Mouse (Mus musculus) adrenal gland, adult 18-20 months (tissue): ENCODE data around the gene Maged2. TPM values are rescaled to one million over a fixed set of nuclear protein-coding genes. Genes with fewer than 3 reads are reported as not detected.
"Not testable (repeated sequence)": the region's sequence is repeated elsewhere in the genome, so short reads cannot be mapped to it uniquely, and the experiment has no call there.

Experiments
- DNase-seq, 2 experiments: peaks; one replicate each; pipeline ENCODE4 v3.0.0; 2021 to 2022; ENCODE audit warnings: low spot score in 2 of 2
- long read RNA-seq, 2 experiments: library from polyadenylated mRNA; stranded (forward); transcript quantifications; one replicate each; pipeline ENCODE4 v2.0.0; 2021
- total RNA-seq, 2 experiments: library from RNA; stranded (reverse); gene quantifications; 1 replicate in 1 of 2; 2 replicates in 1 of 2; pipeline ENCODE4 v1.2.3; 2021

Gene Maged2
- total RNA-seq, result 10 to 100 TPM; 65.3 to 90.0 TPM
- long read RNA-seq, experiment 1, transcript Maged2-203 (13 exons, 2,183 nt), result minor isoform, 22 of 92 reads
- long read RNA-seq, experiment 1, transcript Maged2-204 (13 exons, 2,107 nt), result major isoform, 35 of 92 reads
- long read RNA-seq, experiment 1, partial matches to known transcripts, result 21 of 92 reads
- long read RNA-seq, experiment 1, other reads (novel, unspliced or antisense), result 13 of 92 reads
- long read RNA-seq, experiment 2, transcript Maged2-204 (13 exons, 2,107 nt), result major isoform, 94 of 433 reads
- long read RNA-seq, experiment 2, transcript Maged2-203 (13 exons, 2,183 nt), result minor isoform, 71 of 433 reads
- long read RNA-seq, experiment 2, transcript Maged2-209 (11 exons, 2,572 nt), result minor isoform, 5 of 433 reads
- long read RNA-seq, experiment 2, partial matches to known transcripts, result 202 of 433 reads
- long read RNA-seq, experiment 2, other reads (novel, unspliced or antisense), result 61 of 433 reads

- DNase-seq, result no peak
These were observed at the start of gene Maged2 for GRCm38 (mm10) chrX:150814139-150814469. Gene Maged2, minus strand, starts transcription at chrX:150814345.

GRCm38 (mm10) chrX:150848230-150848629, 34.1 kb upstream of the Maged2 start:
- no peak for DNase-seq

GRCm38 (mm10) chrX:150845480-150846205, 31.5 kb upstream of the Maged2 start:
- not testable (repeated sequence) for DNase-seq

GRCm38 (mm10) chrX:150843257-150843656, 29.1 kb upstream of the Maged2 start:
- DNase-seq, result not testable (repeated sequence)

- DNase-seq, result peak in 1 of 2 experiments; percentile 18
These were observed 16.2 kb upstream of the Maged2 start for GRCm38 (mm10) chrX:150830297-150830696.

- no peak for DNase-seq
These were observed 3.1 kb upstream of the Maged2 start for GRCm38 (mm10) chrX:150817278-150817677.

- no peak for DNase-seq
These were observed 1.5 kb upstream of the Maged2 start for GRCm38 (mm10) chrX:150815601-150816000.

GRCm38 (mm10) chrX:150813464-150814138, 544 bp downstream of the Maged2 start:
- DNase-seq, result peak in 1 of 2 experiments; percentile 33

- DNase-seq, result peak; percentile 65 to 66
These were observed 1.3 kb downstream of the Maged2 start for GRCm38 (mm10) chrX:150812787-150813298.

GRCm38 (mm10) chrX:150800987-150801386, 13.2 kb downstream of the Maged2 start:
- not testable (repeated sequence) for DNase-seq

GRCm38 (mm10) chrX:150798493-150799177, 15.5 kb downstream of the Maged2 start:
- not testable (repeated sequence) for DNase-seq

Other genes with a start within 250 kb of the Maged2 start
- gene Pfkfb1, start 226.1 kb downstream of the Maged2 start, total RNA-seq, result 10 to 100 TPM in 1 of 2 experiments, 1 to 10 TPM in 1; 8.9 to 10.6 TPM
- gene Apex2, start 224.5 kb downstream of the Maged2 start, total RNA-seq, result 10 to 100 TPM; 11.8 to 13.6 TPM
- gene Tro, start 156.8 kb downstream of the Maged2 start, total RNA-seq, result 10 to 100 TPM in 1 of 2 experiments, 1 to 10 TPM in 1; 9.2 to 10.3 TPM
- 10 to 100 TPM; 60.1 to 75.5 TPM for gene Gnl3l, start 203.0 kb upstream of the Maged2 start, total RNA-seq
- 10 to 100 TPM; 11.9 to 15.7 TPM for gene Fgd1, start 231.8 kb upstream of the Maged2 start, total RNA-seq